Mouse (Mus musculus) lung, postnatal 0 days (tissue): ENCODE measurements at regions not wholly inside any gene's neighbourhood (a gene's known extent, or its start where the extent isn't known, plus 50 kb on each side); places are given as distances from the start of the nearest gene placed in this dataset.

Experiments
- ATAC-seq: fragments of 200-750 bp; cut with Nextera tagmentation; 2 replicates; pipeline ENCODE4 v1.8.0; 2017; ENCODE audit warnings: moderate library complexity
- DNase-seq: peaks from one replicate; pipeline ENCODE4 v3.0.0-alpha.2; 2016; ENCODE audit warnings: low spot score
- H3K27ac ChIP-seq: fragments of 300-500 bp; sonication (generic); 2 replicates; pipeline ENCODE4 v1.5.1; 2014; ENCODE audit warnings: antibody characterized with exemption, mild to moderate bottlenecking, low read length, mixed read lengths
- H3K27me3 ChIP-seq: fragments of 300-500 bp; sonication (generic); replicated peaks from 2 replicates; pipeline ENCODE4 v1.6.1; 2014; ENCODE audit warnings: low read length, mixed read lengths; ENCODE audit not compliant: insufficient read depth
- H3K36me3 ChIP-seq: fragments of 300-500 bp; sonication (generic); 2 replicates; pipeline ENCODE4 v1.6.1; 2014; ENCODE audit warnings: low read length, mixed read lengths; ENCODE audit not compliant: insufficient read depth
- H3K4me1 ChIP-seq: fragments of 300-500 bp; sonication (generic); 2 replicates; pipeline ENCODE4 v1.6.1; 2014; ENCODE audit warnings: antibody characterized with exemption, low read depth, low read length, mixed read lengths; ENCODE audit not compliant: insufficient read depth
- H3K4me2 ChIP-seq: fragments of 300-500 bp; sonication (generic); replicated peaks from 2 replicates; pipeline ENCODE4 v1.6.1; 2014; ENCODE audit warnings: low read depth, mild to moderate bottlenecking, low read length, moderate library complexity, mixed read lengths
- H3K4me3 ChIP-seq: fragments of 300-500 bp; sonication (generic); 2 replicates; pipeline ENCODE4 v1.5.1; 2014; ENCODE audit warnings: low read depth, low read length
- H3K9ac ChIP-seq: fragments of 300-500 bp; sonication (generic); replicated peaks from 2 replicates; pipeline ENCODE4 v1.6.1; 2014; ENCODE audit warnings: low read depth, mild to moderate bottlenecking
- H3K9me3 ChIP-seq: fragments of 300-500 bp; sonication (generic); 2 replicates; pipeline ENCODE4 v1.6.1; 2016; ENCODE audit warnings: low read length, mixed read lengths
- CTCF ChIP-seq: IDR thresholded peaks from 2 replicates; pipeline ENCODE4 v1.5.1; 2016; ENCODE audit warnings: antibody characterized with exemption, mild to moderate bottlenecking
- EP300 ChIP-seq: IDR thresholded peaks from 2 replicates; pipeline ENCODE4 v1.6.1; 2016; ENCODE audit warnings: antibody characterized with exemption, mild to moderate bottlenecking, control low read depth
- WGBS: fragments of 180-500 bp; shearing (Covaris S2); extraction: QIAGEN DNeasy Blood & Tissue Kit; methylation state at CpG from one replicate; pipeline ENCODE4 v1.1.7; 2014; 5-methylcytosine and 5-hydroxymethylcytosine counted together

GRCm38 (mm10) chr5:52940645-52941044 is 97.2 kb upstream of the Slc34a2 start:
- Histone ChIP-seq H3K9me3 (no peaks in the 10 kb centered on the region), H3K27me3 (no peaks in the 10 kb centered on the region), H3K36me3 (no peaks in the 10 kb centered on the region), H3K27ac (no peak overlapping the region), H3K4me1 (no peaks in the 10 kb centered on the region), H3K4me3 (no peak overlapping the region), H3K9ac (no peak overlapping the region), H3K4me2 (no peak overlapping the region)
- DNase-seq: peak; percentile 6
- no peak for ATAC-seq
- TF ChIP-seq CTCF: no peak
- no peak for TF ChIP-seq EP300
- WGBS: 63% methylated on average over 4 of the region's 4 CpGs

- Histone ChIP-seq H3K4me1 (no peaks in the 10 kb centered on the region), H3K36me3 (no peaks in the 10 kb centered on the region), H3K4me3 (no peak overlapping the region), H3K9me3 (no peaks in the 10 kb centered on the region), H3K27ac (no peak overlapping the region), H3K9ac (no peak overlapping the region), H3K27me3 (no peaks in the 10 kb centered on the region), H3K4me2 (no peak overlapping the region)
- DNase-seq (no peak), ATAC-seq (no peak)
- WGBS: 54% methylated on average over 8 of the region's 8 CpGs
- TF ChIP-seq CTCF (no peak), EP300 (no peak)
Measured at GRCm38 (mm10) chr5:52953875-52954274, 84.0 kb upstream of the Slc34a2 start.

GRCm38 (mm10) chr5:52954713-52955112 is 83.2 kb upstream of the Slc34a2 start:
- TF ChIP-seq EP300: no peak
- no peak for TF ChIP-seq CTCF
- 56% methylated on average over 3 of the region's 3 CpGs for WGBS

GRCm38 (mm10) chr5:52964209-52964608 is 73.7 kb upstream of the Slc34a2 start:
- H3K27me3 ChIP-seq: no peaks in the 10 kb centered on the region
- ATAC-seq (no peak; the same call in 1 of the 2 replicates), DNase-seq (peak; percentile 31)
- H3K36me3 ChIP-seq: no peaks in the 10 kb centered on the region
- no peak overlapping the region for H3K9ac ChIP-seq
- TF ChIP-seq CTCF: no peak
- no peak for TF ChIP-seq EP300
- H3K27ac ChIP-seq: no peak overlapping the region
- H3K9me3 ChIP-seq: no peaks in the 10 kb centered on the region
- H3K4me2 ChIP-seq: no peak overlapping the region
- no peaks in the 10 kb centered on the region for H3K4me1 ChIP-seq
- WGBS: 42% methylated on average over 4 of the region's 4 CpGs
- no peak overlapping the region for H3K4me3 ChIP-seq

More at GRCm38 (mm10) chr5:52954713-52955112, 83.2 kb upstream of the Slc34a2 start:
- Histone ChIP-seq H3K9me3 (no peaks in the 10 kb centered on the region), H3K4me2 (no peak overlapping the region), H3K36me3 (no peaks in the 10 kb centered on the region), H3K27me3 (no peaks in the 10 kb centered on the region), H3K9ac (no peak overlapping the region), H3K27ac (no peak overlapping the region), H3K4me3 (no peak overlapping the region), H3K4me1 (no peaks in the 10 kb centered on the region)
- DNase-seq (no peak), ATAC-seq (no peak)

GRCm38 (mm10) chr5:52971811-52972210 is 66.1 kb upstream of the Slc34a2 start:
- no peak overlapping the region for H3K4me3 ChIP-seq
- H3K4me1 ChIP-seq: no peaks in the 10 kb centered on the region
- H3K4me2 ChIP-seq: no peak overlapping the region
- no peaks in the 10 kb centered on the region for H3K9me3 ChIP-seq
- no peak overlapping the region for H3K27ac ChIP-seq
- ATAC-seq: no peak
- H3K9ac ChIP-seq: no peak overlapping the region
- TF ChIP-seq EP300 (no peak), CTCF (no peak)
- H3K36me3 ChIP-seq: no peaks in the 10 kb centered on the region
- DNase-seq: no peak
- H3K27me3 ChIP-seq: no peaks in the 10 kb centered on the region
- 34% methylated on average over 5 of the region's 5 CpGs for WGBS

GRCm38 (mm10) chr5:52973003-52973402 is 64.9 kb upstream of the Slc34a2 start:
- Histone ChIP-seq H3K4me1 (no peaks in the 10 kb centered on the region), H3K9ac (no peak overlapping the region), H3K27ac (no peak overlapping the region), H3K9me3 (no peaks in the 10 kb centered on the region), H3K27me3 (no peaks in the 10 kb centered on the region), H3K36me3 (no peaks in the 10 kb centered on the region), H3K4me2 (no peak overlapping the region), H3K4me3 (no peak overlapping the region)
- ATAC-seq (no peak), DNase-seq (no peak)
- 68% methylated on average over 2 of the region's 2 CpGs for WGBS
- TF ChIP-seq CTCF (no peak), EP300 (no peak)

GRCm38 (mm10) chr5:52975557-52976088 is 62.3 kb upstream of the Slc34a2 start:
- WGBS: 37% methylated on average over 8 of the region's 8 CpGs

More at GRCm38 (mm10) chr5:52975557-52976088, 62.3 kb upstream of the Slc34a2 start:
- Histone ChIP-seq H3K9ac (no peak overlapping the region), H3K27ac (no peak overlapping the region; the same call in 1 of the 2 replicates), H3K4me1 (no peaks in the 10 kb centered on the region), H3K4me2 (no peak overlapping the region), H3K9me3 (no peaks in the 10 kb centered on the region), H3K27me3 (no peaks in the 10 kb centered on the region), H3K36me3 (no peaks in the 10 kb centered on the region), H3K4me3 (no peak overlapping the region)
- TF ChIP-seq CTCF (no peak), EP300 (no peak)
- DNase-seq: peak; percentile 52
- ATAC-seq: peak; percentile 11; the same call in 1 of the 2 replicates
